Mouse (Mus musculus): Measurements from ENCODE around the gene AI597479.

GRCm38 (mm10) chr1:43091306-43092055, 7.0 kb upstream of the AI597479 start:
- no peak for TF ChIP-seq CTCF (IDR thresholded peaks at IDR 0.05; ENCODE audit: low read depth)
- TF ChIP-seq EP300 (IDR thresholded peaks at IDR 0.05; ENCODE audit: low read depth) = no peak
